Mouse (Mus musculus): ENCODE data around the gene Mlst8.

GRCm38 (mm10) chr17:24424489-24424888 is 54.4 kb downstream of the Mlst8 start:
- TF ChIP-seq EP300 (optimal IDR thresholded peaks at IDR 0.05), result no peak
- no peak for TF ChIP-seq CTCF (IDR thresholded peaks at IDR 0.05; ENCODE audit: low read depth)
